Mouse (Mus musculus) c-Kit-positive CD71-negative TER-119-negative erythroid progenitor cells, embryonic 14.5 days (primary cell): ENCODE data around the gene Pmpcb.
A peak's percentile ranks its signal among the peaks of the same experiment; 100 is the strongest.

ENCODE experiments used
- DNase-seq: peaks from one replicate; pipeline ENCODE4 v3.0.0-alpha.2; 2013; ENCODE audit warnings: low read depth

Gene Pmpcb

DNA sequence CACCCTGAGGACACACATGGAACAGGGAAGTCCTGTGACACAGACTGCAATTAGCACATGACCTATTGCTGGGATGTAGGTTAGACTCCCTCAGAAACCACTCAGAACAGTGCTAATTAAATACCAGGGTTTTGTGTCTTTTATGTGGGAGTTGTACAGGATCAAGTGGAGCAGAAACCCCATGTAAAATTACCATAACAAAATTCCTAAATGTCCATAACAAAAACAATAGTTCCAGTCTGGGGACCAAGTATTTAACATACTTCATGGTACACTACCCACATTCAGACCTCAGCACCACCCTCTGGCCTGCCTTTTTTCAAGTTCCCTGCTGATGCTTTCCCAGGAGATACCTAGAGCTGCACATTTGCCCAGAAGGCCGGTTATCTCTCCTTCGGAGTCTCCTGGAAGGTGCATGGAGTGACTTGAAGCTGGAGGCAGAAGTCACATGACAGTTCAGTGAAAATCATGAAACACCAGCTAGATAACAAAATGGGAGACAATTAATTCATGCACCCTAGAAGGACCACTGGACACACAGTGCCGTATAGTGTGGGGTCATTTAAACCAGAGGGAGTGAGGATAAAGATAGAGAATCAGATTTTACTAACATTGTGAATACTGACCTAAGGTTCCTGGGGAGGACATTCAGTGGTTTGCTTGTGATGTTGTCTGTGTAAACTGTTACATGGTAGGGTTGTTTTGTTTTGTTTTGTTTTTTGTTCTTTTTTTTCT is 4.6 kb upstream of the Pmpcb start:
- DNase-seq, result no peak

DNA sequence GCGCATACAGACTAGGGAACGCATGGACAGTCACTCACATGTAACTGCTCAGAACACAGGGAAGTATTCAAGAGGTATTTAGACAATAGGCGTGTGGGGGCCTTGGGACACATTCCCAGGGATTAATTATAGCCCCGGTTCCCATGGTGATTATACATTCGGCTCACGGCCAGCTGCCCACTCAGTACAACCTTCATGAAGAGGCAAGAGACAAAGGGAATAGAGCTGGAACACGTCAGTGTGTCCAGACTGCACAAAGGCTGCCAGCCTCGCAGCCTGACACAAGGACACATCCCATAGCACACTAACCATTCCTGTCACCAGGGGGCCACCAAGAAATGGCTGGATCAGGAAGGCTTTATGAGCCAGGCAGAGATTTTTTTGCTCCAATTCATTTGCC is 4.0 kb upstream of the Pmpcb start:
- DNase-seq, result no peak

DNA sequence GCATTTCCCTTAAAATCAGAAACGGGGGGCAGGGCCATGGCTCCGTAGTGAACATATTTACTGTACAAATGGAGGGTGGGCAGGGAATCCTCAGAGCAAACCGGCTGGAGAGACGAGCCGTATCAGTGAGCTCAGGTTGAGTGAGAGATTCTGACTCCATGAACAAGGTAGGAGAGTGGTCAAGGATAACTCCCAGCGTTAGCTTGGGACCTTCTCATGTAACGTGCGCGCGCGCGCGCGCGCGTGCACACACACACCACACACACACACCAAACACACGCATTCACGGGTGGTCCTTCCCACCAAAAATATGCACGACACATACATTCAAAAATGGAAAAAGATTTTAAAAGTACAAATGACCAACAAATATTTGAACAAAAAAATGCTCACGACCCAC is 1.8 kb upstream of the Pmpcb start:
- DNase-seq, result no peak

DNA sequence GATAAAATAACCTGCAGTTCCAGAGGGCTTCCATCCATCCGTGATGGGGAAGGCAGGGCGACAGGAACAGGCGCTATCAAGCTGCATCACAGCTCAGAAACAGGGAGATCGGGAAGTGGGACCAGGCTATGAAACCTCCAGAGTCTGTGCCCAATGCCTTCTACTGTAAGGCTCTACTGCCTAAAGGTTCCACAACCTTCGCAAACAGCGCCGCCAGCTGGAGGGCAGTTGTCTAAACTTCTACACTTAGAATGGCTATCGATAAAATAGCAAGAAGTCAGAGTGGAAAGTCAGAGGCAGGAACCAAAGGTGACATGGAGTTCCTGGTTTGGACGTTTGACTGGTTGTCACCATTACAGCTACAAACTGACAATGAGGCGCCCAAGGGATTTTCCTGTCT is 1.4 kb upstream of the Pmpcb start:
- DNase-seq, result peak; percentile 83

DNA sequence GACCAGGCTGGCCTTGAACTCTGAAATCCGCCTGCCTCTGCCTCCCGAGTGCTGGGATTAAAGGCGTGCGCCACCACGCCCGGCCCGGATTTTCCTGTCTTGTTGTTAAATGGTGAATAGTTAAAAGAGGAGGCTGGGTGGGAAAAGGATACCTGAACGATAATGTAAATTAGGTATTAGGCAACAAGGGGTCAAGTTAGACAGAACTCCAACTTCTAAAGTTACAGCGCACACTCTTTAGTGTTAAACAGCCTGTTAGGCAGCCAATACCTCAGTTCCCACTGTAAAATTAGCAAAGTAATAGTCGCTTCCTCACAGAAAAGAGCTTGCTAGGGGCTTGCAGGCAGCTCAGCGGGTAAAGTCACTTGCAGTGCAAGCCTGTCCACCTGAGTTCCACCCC is 895 bp upstream of the Pmpcb start:
- DNase-seq, result no peak

GRCm38 (mm10) chr5:21737620-21738019 is 679 bp downstream of the Pmpcb start:
- DNase-seq, result no peak

DNA sequence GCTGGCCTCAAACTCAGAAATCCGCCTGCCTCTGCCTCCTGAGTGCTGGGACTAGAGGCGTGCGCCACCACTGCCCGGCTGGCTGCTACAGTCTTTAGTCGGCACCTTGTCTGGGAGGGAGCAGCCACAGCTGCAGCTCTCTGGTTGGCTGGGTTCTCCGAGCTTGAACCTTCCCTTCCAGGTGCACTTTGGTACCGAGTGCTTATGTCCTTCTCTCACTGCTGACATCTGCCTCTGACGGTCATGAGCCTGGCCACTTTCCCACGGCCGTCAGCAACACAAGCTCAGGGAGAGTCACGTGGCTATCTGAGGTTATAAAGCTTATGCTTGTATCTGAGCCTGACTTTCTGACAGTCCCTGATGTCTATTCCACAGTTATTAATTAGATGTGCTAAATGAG is 2.2 kb downstream of the Pmpcb start:
- DNase-seq, result no peak

DNA sequence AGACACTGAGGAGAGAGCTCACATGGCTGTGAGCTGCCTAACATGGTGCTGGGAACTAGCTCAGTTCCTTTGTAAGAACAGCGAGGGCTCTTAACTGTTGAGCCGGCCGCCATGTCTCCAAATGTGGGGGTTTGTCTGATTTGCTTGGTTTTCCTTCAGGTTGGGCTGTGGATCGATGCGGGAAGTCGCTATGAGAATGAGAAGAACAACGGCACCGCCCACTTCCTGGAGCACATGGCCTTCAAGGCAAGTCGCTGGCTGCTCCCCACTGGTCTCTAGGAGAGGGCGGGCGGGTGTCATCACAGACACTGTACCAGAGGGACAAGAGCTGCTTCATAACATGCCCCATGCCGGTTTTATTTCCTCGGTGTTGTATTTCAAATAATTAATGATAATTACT is 2.9 kb downstream of the Pmpcb start:
- DNase-seq, result no peak

- no peak for DNase-seq
Measured at GRCm38 (mm10) chr5:21743606-21744005, 6.7 kb downstream of the Pmpcb start.

GRCm38 (mm10) chr5:21744651-21745050 is 7.7 kb downstream of the Pmpcb start:
- no peak for DNase-seq

DNA sequence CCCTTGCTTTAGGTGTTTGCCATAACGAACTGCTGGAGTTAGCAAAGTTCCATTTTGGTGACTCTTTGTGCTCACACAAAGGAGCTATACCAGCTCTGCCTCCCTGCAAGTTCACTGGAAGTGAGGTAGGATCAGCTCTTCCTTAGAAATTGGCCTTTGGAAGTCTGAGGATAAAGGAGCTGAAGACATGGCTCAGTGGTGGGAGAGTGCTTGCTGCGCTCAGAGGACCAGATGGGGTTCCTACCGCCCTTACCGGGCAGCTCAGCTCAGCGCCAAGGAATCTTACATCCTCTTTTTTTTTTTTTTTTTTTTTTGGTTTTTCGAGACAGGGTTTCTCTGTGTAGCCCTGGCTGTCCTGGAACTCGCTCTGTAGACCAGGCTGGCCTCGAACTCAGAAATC is 9.0 kb downstream of the Pmpcb start:
- DNase-seq, result no peak

GRCm38 (mm10) chr5:21768506-21768905 is 31.6 kb downstream of the Pmpcb start:
- DNase-seq, result no peak

- no peak for DNase-seq
Measured at GRCm38 (mm10) chr5:21769841-21770240, 32.9 kb downstream of the Pmpcb start.

- DNase-seq, result no peak
Measured at GRCm38 (mm10) chr5:21776491-21776890, 39.5 kb downstream of the Pmpcb start.

DNA sequence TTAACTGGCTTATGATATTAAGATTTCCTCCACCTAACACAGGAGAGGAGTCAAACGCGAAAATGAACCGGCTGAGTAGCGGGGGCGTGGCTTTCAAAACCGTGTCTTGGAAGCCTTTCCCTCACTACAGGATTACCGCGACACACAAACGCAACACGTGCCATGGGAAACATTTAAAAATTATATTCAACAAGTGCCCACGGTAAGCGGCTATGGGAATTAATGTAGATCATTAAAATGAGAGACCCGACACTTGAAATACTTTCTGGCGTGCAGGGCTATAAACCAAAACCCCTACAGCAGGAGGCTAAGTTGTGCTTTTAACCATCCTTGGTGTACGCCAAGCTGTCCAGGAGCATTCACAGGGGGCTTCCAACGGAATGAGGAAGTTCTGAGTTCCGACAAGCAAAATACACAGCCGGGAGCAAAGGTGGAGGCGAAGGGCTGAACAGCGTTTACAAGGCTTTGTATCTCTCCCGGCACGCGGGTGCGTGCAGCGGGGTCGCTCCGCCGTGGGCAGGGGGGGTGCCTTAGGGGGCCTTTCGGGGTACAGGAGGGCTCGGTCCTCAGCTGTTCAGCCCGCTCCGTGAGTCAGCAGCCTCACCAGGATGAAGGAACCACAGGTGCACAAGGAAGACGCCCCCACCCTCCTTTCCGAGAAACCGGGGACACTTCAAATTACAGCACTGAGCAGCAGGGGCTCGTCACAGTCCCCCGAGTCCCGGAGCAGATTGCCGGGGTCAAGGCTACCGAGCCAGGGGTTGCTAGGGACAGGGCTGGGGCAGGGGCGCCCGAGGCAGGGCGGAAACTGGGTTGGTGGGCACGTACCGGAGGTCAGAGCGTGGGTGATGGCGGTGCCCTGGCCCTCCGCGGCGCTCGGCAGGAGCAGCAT is 47.5 kb downstream of the Pmpcb start:
- no peak for DNase-seq

DNA sequence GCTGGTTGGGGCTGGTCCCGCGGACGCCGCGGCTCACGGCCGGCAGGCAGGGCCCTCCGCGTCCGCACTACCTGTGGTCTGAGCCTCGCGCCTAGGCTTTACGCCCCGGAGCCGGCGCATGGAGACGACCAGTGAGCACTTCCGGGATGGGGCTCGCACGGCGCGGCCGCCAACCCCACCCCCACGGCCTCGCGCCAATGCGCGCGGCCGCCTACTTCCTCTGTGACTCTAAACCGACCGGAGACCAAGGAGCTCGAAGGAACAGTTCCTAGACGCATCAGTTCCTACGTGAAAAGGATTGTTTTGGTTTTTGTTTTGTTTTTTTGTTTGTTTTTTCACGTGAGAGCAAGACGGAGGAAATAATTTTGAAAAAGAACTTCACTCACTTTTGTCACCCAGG is 48.1 kb downstream of the Pmpcb start, which contains the start of the genes Dnajc2 and Psmc2:
TSS of gene Dnajc2 (minus strand) at position 199 of the 400 bp plus-strand sequence.
TSS of gene Psmc2 (plus strand) at position 231 of the 400 bp plus-strand sequence.
- DNase-seq, result peak; percentile 83

DNA sequence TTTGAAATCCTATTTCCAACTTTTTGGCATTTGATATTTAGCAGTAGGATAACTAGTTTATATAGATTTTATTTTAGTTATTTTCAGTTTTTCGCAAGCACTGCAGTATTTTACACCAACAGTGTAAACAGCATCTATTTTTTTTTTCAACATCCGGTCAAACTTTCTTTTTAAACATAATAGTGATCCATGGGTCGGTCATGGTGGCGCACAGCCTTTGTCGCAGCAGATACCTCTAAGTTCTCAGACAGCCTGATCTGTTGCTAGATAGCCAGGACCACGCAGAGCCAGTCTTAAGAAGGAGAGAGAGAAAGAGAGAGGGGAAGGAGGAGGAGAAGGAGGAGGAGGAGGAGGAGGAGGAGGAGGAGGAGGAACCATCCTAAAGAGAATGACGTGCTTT is 48.8 kb downstream of the Pmpcb start:
- DNase-seq, result no peak

- DNase-seq, result peak; percentile 92
Measured at GRCm38 (mm10) chr5:21786258-21787185, 49.6 kb downstream of the Pmpcb start.

DNA sequence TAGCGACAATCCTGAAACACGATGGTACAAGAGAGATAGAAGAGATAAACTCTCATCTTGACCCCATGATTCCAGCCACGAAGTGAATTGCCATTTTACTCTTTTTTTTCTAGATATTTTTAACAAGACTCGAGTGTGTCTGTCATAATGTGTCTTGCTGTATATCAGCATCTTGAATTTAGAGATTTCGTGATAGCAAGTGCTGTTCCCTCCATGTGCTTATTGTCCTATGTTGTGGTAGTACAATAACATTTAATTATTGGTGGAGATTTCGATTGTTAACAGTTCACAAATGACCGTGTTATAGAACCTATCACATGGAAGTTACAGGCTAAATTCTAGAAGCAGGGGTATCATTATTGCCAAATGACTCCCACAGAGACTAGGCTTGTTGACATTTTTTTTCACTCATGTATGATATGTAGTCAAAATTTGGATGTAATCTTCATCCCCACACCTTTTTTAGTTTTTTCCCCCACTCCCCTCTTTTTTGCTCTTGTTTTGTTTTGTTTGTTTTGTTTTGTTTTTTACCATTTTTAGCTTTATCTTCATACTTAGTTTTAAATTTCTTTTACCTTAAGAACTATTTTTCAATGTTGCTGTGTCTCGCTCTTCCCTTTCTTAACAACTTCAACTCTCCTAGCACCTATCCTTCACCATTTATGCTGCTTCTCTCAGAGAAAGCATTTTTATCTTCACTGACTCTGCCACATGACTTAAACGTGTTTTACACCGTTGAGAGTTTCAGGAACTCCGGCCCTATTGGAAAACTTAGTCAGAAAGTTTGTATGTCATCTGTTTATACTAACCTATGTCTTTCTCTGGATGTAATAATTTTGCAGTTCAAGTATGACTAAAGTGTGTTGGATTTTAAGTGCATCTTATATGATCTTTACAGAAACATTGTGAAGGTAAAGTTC is 50.5 kb downstream of the Pmpcb start:
- DNase-seq, result no peak

GRCm38 (mm10) chr5:21789061-21789460 is 52.1 kb downstream of the Pmpcb start:
- DNase-seq, result no peak

DNA sequence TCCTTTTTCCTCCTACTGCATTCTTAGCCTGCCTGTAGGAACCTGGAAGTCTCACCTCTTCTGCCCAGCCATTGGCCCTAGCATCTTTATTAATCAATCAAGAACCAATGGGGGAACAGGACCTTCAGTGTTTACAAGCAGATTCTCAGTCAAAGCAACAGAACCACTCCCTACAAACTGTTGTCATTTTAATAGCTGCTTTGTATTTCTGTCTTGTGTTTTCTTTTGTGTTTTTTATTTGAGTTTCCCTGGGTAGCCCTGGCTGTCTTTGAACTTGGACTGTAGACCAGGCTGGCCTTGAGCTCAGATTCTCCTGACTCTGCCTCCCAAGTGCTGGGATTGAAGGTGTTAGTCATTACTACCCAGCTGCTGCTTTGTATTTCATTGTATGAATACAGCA is 55.2 kb downstream of the Pmpcb start:
- no peak for DNase-seq
